Mouse (Mus musculus): ENCODE measurements at regions not wholly inside any gene's neighbourhood (a gene's known extent, or its start where the extent isn't known, plus 50 kb on each side); places are given as distances from the start of the nearest gene placed in this dataset.
"Not testable (repeated sequence)": the region's sequence is repeated elsewhere in the genome, so short reads cannot be mapped to it uniquely, and the experiment has no call there.

DNA sequence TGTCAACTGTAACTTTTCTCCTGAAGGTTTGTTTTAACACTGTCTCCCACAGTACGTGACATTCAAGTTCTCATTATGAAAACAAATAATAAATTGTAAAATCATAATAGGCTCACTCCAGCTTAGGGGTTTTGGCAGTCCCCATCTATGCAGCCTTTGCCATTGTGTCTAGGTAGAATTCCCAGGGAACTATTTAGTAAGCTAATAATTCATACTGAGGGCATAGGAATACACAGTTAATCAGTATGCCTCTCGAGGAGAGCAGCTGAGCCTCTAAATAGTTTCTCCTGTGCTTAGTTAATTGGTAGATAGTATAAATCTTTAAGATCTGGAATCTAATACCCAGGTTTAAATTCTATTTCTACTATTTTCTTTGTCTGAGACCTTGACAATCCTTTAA, 191.7 kb downstream of the Tprg start:
- H3K4me3 ChIP-seq (replicated peaks; ENCODE audit: extremely low read depth, low read depth, low read length) = no peak overlapping the region
- 55% methylated on average over 2 of the region's 2 CpGs for WGBS
- no peak for DNase-seq
- no peaks in the 10 kb centered on the region for H3K4me1 ChIP-seq (ENCODE audit: control insufficient read depth, insufficient read depth, low read length)
- no peak for TF ChIP-seq POLR2A (IDR thresholded peaks at IDR 0.05; ENCODE audit: borderline replicate concordance, extremely low read depth, low read depth, low read length)
- TF ChIP-seq CTCF (IDR thresholded peaks at IDR 0.05; ENCODE audit: insufficient read depth, low read length) = no peak

DNA sequence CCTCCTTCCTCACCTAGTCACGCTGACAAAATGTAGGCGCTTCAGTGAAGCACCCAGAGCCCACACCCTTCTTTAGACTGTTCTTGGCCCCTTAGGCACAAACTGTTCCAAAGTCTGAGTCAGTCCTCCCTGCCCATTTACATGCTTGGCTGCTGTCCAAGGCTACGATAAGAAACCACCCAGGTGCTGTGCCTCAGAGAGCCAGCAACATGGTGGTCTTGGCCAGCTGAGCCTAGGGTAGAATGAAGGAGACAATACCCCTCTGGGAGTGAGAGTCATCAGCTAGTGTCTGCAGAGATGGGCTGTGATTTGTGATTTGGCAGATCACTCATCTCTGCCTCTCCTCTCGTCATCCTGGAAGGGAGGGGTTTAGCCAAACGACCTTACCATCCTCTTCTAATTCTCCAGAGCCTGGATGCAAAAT, 197.2 kb downstream of the Tprg start:
- TF ChIP-seq CTCF (IDR thresholded peaks at IDR 0.05; ENCODE audit: insufficient read depth, low read length) = no peak
- no peak for TF ChIP-seq POLR2A (IDR thresholded peaks at IDR 0.05; ENCODE audit: borderline replicate concordance, extremely low read depth, low read depth, low read length)
- WGBS = 47% methylated on average over 5 of the region's 5 CpGs
- no peak overlapping the region for H3K4me3 ChIP-seq (replicated peaks; ENCODE audit: extremely low read depth, low read depth, low read length)
- peak; percentile 9 for DNase-seq
- no peaks in the 10 kb centered on the region for H3K4me1 ChIP-seq (ENCODE audit: control insufficient read depth, insufficient read depth, low read length)

DNA sequence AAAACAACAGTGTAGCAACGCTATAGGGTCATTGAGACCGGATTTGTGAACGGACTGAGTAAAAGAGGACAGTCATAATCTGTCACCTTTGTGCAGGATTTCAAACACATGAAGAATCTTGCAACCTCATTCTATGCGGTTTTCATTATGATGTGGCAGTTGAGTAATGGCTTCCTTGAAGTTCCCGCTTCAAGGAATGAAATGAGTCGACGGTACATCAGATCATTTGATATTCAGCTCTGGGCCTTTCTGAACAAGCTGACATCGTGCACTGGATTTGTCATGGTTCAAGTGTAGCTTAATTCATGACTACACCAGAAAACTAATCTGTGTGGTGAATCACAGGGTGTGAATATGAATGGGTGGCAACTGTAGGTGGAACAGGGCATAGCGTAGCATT, 198.4 kb downstream of the Tprg start:
- TF ChIP-seq CTCF (IDR thresholded peaks at IDR 0.05; ENCODE audit: insufficient read depth, low read length) (no peak), POLR2A (IDR thresholded peaks at IDR 0.05; ENCODE audit: borderline replicate concordance, extremely low read depth, low read depth, low read length) (no peak)
- 85% methylated on average over 9 of the region's 9 CpGs for WGBS
- no peak for DNase-seq
- H3K4me3 ChIP-seq (replicated peaks; ENCODE audit: extremely low read depth, low read depth, low read length) = no peak overlapping the region
- no peaks in the 10 kb centered on the region for H3K4me1 ChIP-seq (ENCODE audit: control insufficient read depth, insufficient read depth, low read length)

DNA sequence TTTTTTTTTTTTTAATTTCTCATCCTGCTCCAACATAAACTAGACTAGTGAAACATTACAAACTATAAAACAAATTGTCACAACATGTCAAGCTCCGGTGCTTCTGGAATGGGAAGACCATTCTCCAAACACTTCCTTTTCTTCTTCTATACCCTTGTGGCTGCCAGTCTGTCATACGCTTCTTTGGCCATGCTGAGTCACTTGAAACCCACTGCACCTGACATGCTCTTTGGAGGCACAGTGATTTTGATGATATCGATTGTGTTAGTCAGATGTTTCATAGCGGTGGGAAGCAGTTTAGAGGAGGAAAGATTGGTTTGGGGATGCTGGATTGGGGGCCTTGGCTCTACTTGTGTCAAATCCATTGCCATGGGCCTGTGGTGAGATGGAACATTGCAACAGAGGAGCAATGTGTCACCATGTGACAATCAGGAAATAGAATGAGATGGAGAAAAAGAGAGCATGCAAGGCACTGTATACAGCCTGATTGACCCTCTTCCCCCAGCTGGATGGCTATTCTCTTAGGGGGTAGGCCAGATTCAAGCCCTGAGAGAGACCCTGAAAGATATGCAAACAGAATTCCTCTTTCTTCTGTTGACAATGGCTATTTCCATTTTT, 197.0 kb upstream of the Trp63 start:
- TF ChIP-seq CTCF (IDR thresholded peaks at IDR 0.05; ENCODE audit: insufficient read depth, low read length) (no peak), POLR2A (IDR thresholded peaks at IDR 0.05; ENCODE audit: borderline replicate concordance, extremely low read depth, low read depth, low read length) (no peak)
- no peak for DNase-seq
- Histone ChIP-seq H3K4me1 (ENCODE audit: control insufficient read depth, insufficient read depth, low read length) (no peaks in the 10 kb centered on the region), H3K4me3 (replicated peaks; ENCODE audit: extremely low read depth, low read depth, low read length) (no peak overlapping the region)
- WGBS = 86% methylated on average over 4 of the region's 4 CpGs

DNA sequence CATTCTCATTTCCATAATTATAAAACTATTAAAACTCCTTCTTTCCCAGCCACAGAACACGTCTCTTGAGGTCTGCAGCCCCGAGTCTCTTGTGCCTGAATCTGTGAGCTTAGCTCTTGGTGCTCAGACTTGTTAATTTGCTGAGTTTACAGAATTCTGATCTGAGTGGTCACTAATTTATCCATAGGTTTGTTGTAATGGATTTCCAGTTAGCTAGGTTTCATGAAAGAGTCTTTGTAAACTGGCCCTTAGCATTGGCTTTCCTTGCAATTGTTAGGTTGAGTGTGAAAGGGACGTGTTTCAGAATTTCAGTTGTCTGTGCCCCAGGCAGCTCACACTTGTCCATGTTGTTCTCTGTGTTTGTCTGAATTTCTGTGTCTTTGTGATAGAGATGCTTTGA, 192.7 kb upstream of the Trp63 start:
- 83% methylated on average over 3 of the region's 3 CpGs for WGBS
- no peak overlapping the region for H3K4me3 ChIP-seq (replicated peaks; ENCODE audit: extremely low read depth, low read depth, low read length)
- DNase-seq = no peak
- H3K4me1 ChIP-seq (ENCODE audit: control insufficient read depth, insufficient read depth, low read length) = no peaks in the 10 kb centered on the region
- TF ChIP-seq POLR2A (IDR thresholded peaks at IDR 0.05; ENCODE audit: borderline replicate concordance, extremely low read depth, low read depth, low read length) = no peak
- TF ChIP-seq CTCF (IDR thresholded peaks at IDR 0.05; ENCODE audit: insufficient read depth, low read length) = no peak

DNA sequence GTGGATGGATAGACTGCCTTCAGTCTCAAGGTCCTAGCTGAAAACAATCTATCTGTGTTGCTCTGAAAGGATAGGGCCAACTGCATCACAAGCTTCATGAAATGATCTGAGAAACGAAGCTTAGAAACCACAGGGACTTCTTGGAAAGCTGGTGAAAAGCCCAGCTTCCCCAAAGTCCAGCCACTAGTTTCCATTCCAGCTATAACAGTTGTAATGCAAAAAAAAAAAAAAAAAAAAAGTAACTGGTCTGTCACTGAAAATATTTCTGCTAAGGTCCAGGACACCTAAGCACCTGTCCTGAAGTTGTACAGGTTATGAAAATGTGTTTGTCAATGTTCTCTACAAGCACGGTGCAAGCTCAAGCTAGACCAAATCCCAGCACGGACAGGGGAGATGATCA, 189.4 kb upstream of the Trp63 start:
- 79% methylated on average over 3 of the region's 3 CpGs for WGBS
- DNase-seq = no peak
- no peak for TF ChIP-seq CTCF (IDR thresholded peaks at IDR 0.05; ENCODE audit: insufficient read depth, low read length)
- TF ChIP-seq POLR2A (IDR thresholded peaks at IDR 0.05; ENCODE audit: borderline replicate concordance, extremely low read depth, low read depth, low read length) = no peak
- no peak overlapping the region for H3K4me3 ChIP-seq (replicated peaks; ENCODE audit: extremely low read depth, low read depth, low read length)
- H3K4me1 ChIP-seq (ENCODE audit: control insufficient read depth, insufficient read depth, low read length) = no peaks in the 10 kb centered on the region

DNA sequence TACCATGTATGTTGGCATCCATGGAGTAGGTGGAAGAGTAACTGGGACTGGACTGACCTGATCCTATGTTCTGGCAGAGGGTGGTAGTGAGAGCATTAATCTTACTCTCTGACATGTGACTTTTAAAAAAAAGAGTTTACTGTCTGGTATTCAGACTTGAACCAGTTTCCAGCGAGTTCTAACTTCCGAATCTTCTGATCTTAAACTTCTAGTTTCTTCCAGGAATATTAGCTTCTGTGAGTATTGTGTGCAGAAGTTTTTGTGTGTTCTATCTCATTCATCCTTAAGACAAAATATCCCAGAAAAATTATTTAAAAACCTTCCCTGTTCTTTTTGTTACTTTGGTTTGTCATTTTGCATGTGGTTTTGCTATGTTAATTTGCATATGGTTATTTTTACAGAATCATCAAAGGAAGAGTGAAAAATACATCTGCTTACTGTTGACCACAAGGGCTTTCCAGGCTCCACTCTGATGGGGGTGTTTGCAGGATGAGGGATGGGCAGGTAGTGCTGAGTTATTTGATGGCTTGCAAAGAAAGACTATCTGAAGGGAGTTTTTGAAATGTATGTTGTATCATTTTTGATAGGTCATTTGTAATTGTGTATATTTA, 187.9 kb upstream of the Trp63 start:
- WGBS = 87% methylated on average over 2 of the region's 2 CpGs
- Histone ChIP-seq H3K4me1 (ENCODE audit: control insufficient read depth, insufficient read depth, low read length) (no peaks in the 10 kb centered on the region), H3K4me3 (replicated peaks; ENCODE audit: extremely low read depth, low read depth, low read length) (no peak overlapping the region)
- no peak for DNase-seq
- TF ChIP-seq CTCF (IDR thresholded peaks at IDR 0.05; ENCODE audit: insufficient read depth, low read length) (no peak), POLR2A (IDR thresholded peaks at IDR 0.05; ENCODE audit: borderline replicate concordance, extremely low read depth, low read depth, low read length) (no peak)

DNA sequence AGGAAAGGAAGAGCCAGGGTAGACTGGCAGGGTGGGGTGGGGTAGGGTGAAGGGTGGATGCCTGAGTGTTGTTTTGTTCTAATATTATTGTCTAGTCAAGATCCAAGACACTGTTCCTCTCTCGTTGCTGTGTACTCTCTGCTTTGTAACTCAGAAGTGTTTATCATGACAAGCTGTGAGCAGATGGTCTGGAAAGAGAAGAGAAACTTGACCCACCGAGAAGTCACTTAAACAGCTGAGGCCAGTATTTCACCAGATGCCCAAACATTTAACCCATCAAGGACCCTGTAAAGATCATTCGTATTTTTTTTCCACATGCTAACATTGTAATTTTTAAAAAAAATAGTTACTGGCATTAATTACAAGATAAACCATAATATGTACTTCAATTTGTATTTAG, 178.7 kb upstream of the Trp63 start:
- no peak for DNase-seq
- TF ChIP-seq CTCF (IDR thresholded peaks at IDR 0.05; ENCODE audit: insufficient read depth, low read length) (no peak), POLR2A (IDR thresholded peaks at IDR 0.05; ENCODE audit: borderline replicate concordance, extremely low read depth, low read depth, low read length) (no peak)
- Histone ChIP-seq H3K4me3 (replicated peaks; ENCODE audit: extremely low read depth, low read depth, low read length) (no peak overlapping the region), H3K4me1 (ENCODE audit: control insufficient read depth, insufficient read depth, low read length) (no peaks in the 10 kb centered on the region)
- 45% methylated on average over 3 of the region's 3 CpGs for WGBS

DNA sequence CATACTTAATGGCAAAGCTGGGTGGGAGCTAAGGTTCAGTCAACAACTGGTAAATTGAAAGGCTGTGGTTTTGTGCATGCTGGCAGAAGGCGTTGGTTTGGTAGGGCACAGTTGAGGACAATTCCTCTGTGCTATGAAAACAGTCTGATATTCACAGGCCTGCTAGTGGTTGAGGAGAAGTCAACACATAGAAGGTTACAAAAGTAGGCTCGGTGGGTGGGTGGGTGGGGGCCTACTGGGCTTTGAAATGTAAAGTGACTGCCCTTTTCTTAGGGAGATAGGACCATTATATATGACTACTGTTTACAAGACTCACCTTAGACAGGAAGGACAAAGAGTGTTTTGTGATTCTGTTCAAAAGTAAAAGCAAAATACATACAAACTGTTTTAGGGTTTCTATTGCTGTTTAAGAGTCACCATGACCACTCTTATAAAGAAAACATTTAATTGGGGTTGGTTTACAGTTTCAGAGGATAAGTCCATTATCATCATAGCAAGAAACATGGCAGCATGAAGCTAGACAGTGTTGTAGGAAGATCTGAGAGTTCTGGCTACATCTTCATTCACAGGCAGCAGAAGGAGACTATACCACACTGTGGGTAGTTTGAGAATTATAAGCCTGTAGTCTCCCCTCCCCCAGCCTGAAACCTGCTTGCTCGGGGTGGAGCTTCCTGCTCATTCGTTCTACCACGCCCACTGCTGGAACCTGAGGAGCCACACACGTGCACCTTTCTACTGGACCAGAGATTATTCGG, 166.3 kb upstream of the Trp63 start:
- Histone ChIP-seq H3K4me1 (ENCODE audit: control insufficient read depth, insufficient read depth, low read length) (no peaks in the 10 kb centered on the region), H3K4me3 (replicated peaks; ENCODE audit: extremely low read depth, low read depth, low read length) (no peak overlapping the region)
- TF ChIP-seq POLR2A (IDR thresholded peaks at IDR 0.05; ENCODE audit: borderline replicate concordance, extremely low read depth, low read depth, low read length) = no peak
- TF ChIP-seq CTCF (IDR thresholded peaks at IDR 0.05; ENCODE audit: insufficient read depth, low read length) = no peak
- 48% methylated on average over 5 of the region's 7 CpGs for WGBS
- DNase-seq = no peak

DNA sequence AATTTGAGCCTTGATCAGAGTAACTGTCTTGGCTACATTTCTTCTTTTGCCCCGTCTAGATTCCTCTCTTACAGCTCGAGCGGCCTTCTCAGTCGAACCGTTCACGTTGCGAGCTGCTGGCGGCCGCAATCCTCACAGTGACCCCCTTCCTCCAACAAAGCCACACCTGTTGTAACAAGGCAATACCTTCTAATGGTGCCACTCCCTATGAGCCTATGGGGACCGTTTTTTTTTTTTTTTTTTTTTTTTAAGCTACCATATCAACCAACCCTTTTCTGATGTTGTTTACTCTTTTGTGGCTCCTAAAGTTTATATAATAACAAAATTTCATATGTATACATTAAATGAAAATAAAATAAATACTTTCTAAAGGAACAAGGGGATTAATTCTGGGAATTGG, 160.4 kb upstream of the Trp63 start:
- H3K4me1 ChIP-seq (ENCODE audit: control insufficient read depth, insufficient read depth, low read length); H3K4me3 ChIP-seq (replicated peaks; ENCODE audit: extremely low read depth, low read depth, low read length); DNase-seq: not testable (repeated sequence)
- WGBS = 86% methylated on average over 10 of the region's 10 CpGs

All from lung, adult 2 months (tissue).